Mouse (Mus musculus) kidney, postnatal 0 days (tissue): ENCODE results near the gene Neurog2. TPM values are rescaled to one million over a fixed set of nuclear protein-coding genes. Genes with fewer than 3 reads are reported as not detected.

Source experiments
- ATAC-seq: fragments of 200-750 bp; cut with Nextera tagmentation; replicated peaks from 2 replicates; pipeline ENCODE4 v1.8.0; 2017; ENCODE audit warnings: low read depth, moderate number of reproducible peaks, moderate TSS enrichment, moderate library complexity; ENCODE audit not compliant: low FRiP score
- DNase-seq: peaks from one replicate; pipeline ENCODE4 v3.0.0-alpha.2; 2016; ENCODE audit warnings: low spot score
- H3K27ac ChIP-seq: fragments of 300-500 bp; sonication (generic); 2 replicates; pipeline ENCODE4 v1.5.1; 2014; ENCODE audit warnings: mild to moderate bottlenecking
- H3K27me3 ChIP-seq: fragments of 300-500 bp; sonication (generic); 2 replicates; pipeline ENCODE4 v1.6.1; 2014; ENCODE audit warnings: low read length, mixed read lengths; ENCODE audit not compliant: insufficient read depth
- H3K36me3 ChIP-seq: fragments of 300-500 bp; sonication (generic); 2 replicates; pipeline ENCODE4 v1.6.1; 2014; ENCODE audit warnings: low read length, mixed read lengths; ENCODE audit not compliant: insufficient read depth
- H3K4me1 ChIP-seq: fragments of 300-500 bp; sonication (generic); replicated peaks from 2 replicates; pipeline ENCODE4 v1.6.1; 2014; ENCODE audit warnings: antibody characterized with exemption, low read length, mixed read lengths; ENCODE audit not compliant: insufficient read depth
- H3K4me2 ChIP-seq: fragments of 300-500 bp; sonication (generic); 2 replicates; pipeline ENCODE4 v1.6.1; 2014; ENCODE audit warnings: mild to moderate bottlenecking, low read length, moderate library complexity, mixed read lengths
- H3K4me3 ChIP-seq: fragments of 300-500 bp; sonication (generic); replicated peaks from 2 replicates; pipeline ENCODE4 v1.5.1; 2014; ENCODE audit warnings: low read depth, low read length
- H3K9ac ChIP-seq: fragments of 300-500 bp; sonication (generic); 2 replicates; pipeline ENCODE4 v1.6.1; 2014; ENCODE audit warnings: low read depth, low read length
- H3K9me3 ChIP-seq: fragments of 300-500 bp; sonication (generic); replicated peaks from 2 replicates; pipeline ENCODE4 v1.6.1; 2016; ENCODE audit warnings: low read length, inconsistent platforms, mixed read lengths
- CTCF ChIP-seq: IDR thresholded peaks from 2 replicates; pipeline ENCODE4 v1.5.1; 2016; ENCODE audit warnings: antibody characterized with exemption, low read depth, mild to moderate bottlenecking, moderate library complexity
- WGBS: fragments of 180-500 bp; shearing (Covaris S2); extraction: QIAGEN DNeasy Blood & Tissue Kit; methylation state at CpG from one replicate; pipeline ENCODE4 v1.1.7; 2014; 5-methylcytosine and 5-hydroxymethylcytosine counted together
- polyA plus RNA-seq: library from polyadenylated mRNA; unstranded; fragments of >200 nt; fragmentation: Nextera tagmentation; extraction: Ambion mirVana; gene quantifications from 2 replicates; pipeline ENCODE4 v1.2.1, GENCODE M21; 2015

The Neurog2 gene
- polyA plus RNA-seq, 1 experiment from 2014 or later, result not detected

DNA sequence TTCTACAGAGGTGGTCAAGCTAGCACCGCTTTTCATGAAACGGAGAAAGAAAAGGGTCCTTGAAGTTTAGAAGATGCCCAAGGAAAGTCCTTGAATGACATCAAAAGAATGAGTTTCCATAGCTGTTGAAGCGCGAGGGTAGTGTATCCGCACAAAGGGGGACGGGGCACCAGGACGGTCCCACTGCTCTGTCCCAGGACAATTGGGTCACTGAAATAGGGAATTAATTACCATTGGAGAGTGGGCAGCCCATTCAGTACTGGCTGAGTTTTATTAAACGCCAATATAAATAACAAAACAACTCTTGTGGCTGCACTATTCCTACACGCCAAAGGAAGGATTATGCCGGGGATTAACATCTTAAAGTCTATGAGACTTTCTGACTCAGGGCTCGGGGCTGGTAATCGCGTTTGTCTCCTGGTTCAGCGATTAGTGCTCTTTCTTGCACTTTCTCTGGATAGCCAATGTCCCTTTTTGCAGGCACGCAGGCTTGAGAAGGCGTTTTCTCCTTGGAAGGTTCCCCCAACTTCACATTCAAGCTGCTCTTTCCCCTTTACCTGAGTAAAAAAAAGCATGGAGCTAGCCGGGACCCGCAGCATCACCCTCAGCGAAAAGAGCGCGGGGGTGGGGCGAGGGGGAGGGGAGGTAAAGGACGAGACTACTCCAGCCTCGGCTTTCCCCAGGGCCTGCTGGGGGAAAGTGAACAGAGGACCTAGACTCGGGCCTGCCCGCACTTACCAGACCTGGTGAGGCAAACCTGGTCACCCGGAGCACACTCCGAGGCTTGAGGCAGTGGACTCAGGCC, 5.6 kb upstream of the Neurog2 start:
- H3K9ac ChIP-seq, result no peak overlapping the region
- H3K4me1 ChIP-seq, result 0 out of 2 replicates have a peak, but pooled peaks cover 4% of the 10 kb centered on the region
- H3K4me3 ChIP-seq, result no peak overlapping the region
- H3K9me3 ChIP-seq, result no peaks in the 10 kb centered on the region
- ATAC-seq (no peak), DNase-seq (no peak)
- no peak for TF ChIP-seq CTCF
- H3K27ac ChIP-seq, result no peak overlapping the region
- no peak overlapping the region for H3K4me2 ChIP-seq
- H3K36me3 ChIP-seq, result no peaks in the 10 kb centered on the region
- H3K27me3 ChIP-seq, result peaks cover 70% of the 10 kb centered on the region
- 2% methylated on average over 28 of the region's 28 CpGs for WGBS

DNA sequence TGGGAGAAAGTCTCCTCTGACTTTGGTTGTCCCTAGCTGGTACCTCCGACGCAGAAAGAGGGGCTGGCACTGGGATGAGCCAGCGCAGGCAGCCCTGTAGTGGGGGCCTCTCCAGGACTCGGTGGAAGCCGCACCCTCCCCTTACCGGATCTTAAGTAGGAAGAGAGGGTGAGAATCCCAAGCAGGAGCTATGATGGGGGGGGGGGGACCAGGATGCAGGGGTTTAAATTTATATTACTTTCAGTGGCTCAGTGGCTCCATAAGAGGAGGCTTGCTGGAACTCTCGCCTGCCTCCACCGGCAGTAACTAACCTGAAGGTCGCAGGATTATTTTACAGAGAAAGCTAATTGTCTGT, 5.0 kb upstream of the Neurog2 start:
- DNase-seq (no peak), ATAC-seq (no peak)
- Histone ChIP-seq H3K9me3 (no peaks in the 10 kb centered on the region), H3K4me2 (no peak overlapping the region), H3K27me3 (peaks cover 76% of the 10 kb centered on the region), H3K27ac (no peak overlapping the region), H3K4me3 (no peak overlapping the region), H3K4me1 (peaks cover 9% of the 10 kb centered on the region; the same call in 1 of the 2 replicates), H3K9ac (no peak overlapping the region), H3K36me3 (no peaks in the 10 kb centered on the region)
- TF ChIP-seq CTCF, result no peak
- WGBS, result 1% methylated on average over 9 of the region's 9 CpGs

DNA sequence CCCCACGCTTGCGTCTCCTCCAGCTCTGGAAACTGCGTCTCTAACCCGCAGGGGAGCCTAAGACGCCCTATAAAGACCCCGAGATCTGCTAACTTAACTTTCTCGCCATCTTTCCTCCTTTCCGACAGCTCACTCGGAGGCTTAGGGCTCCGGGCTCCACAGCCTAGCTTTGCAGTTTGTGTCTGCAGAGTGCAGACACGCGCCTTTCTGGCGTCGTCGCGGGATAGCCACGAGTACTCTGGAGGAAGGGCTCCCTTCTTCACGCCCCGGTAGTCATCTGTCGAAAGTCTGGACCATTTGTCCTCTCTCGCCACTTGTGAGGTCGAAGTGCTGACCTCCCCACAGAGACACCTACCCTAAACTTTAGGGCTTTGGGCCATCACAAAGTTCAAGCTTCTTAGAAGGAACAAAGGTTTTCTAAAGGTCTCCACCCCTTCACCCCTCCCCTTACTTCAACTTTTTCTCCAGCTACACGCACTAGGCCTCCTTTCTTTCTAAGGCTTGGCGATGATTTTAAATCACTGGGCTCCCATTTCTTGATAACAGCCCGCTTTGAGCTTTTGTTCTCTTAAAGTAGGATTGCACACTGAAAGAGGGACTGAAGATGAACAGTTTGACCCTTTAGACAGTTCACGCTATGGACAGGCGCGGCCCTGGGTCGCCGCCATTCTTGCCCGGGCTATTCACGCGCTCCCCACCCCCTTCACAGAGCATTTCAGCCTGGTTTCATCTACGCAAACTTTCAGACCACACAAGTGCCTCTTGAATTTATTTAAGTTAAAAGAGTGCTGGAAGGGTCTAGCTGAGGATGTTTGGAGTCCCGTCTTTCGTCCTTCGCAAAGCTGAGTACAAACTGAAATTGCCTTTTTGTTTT, 4.4 kb upstream of the Neurog2 start:
- H3K27me3 ChIP-seq, result peaks cover 82% of the 10 kb centered on the region
- TF ChIP-seq CTCF, result no peak
- H3K4me1 ChIP-seq, result peaks cover 14% of the 10 kb centered on the region; the same call in 1 of the 2 replicates
- no peak for ATAC-seq
- no peak overlapping the region for H3K9ac ChIP-seq
- no peaks in the 10 kb centered on the region for H3K9me3 ChIP-seq
- H3K27ac ChIP-seq, result no peak overlapping the region
- no peak overlapping the region for H3K4me2 ChIP-seq
- H3K4me3 ChIP-seq, result no peak overlapping the region
- H3K36me3 ChIP-seq, result no peaks in the 10 kb centered on the region
- 2% methylated on average over 37 of the region's 37 CpGs for WGBS
- DNase-seq, result no peak

DNA sequence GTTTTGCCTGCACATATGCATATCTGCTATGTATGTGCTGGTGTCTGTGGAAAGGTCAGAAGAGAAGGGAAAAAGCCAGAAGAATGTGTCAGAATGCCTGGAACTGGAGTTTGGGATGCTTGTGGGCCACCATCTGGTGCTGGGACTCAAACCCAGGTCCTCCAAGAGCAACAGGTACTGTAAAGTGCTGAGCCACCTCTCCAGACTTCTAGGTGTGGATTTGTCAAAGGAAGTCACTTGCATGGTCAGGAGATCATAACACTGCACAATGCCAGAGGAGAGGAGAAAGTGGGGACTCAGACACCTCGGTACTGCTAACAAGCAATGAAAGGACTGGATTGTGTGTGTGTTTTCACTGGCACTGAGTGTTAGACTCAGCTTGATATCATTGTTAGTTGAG, 2.7 kb upstream of the Neurog2 start:
- Histone ChIP-seq H3K27me3 (peaks cover 92% of the 10 kb centered on the region), H3K27ac (no peak overlapping the region), H3K4me2 (no peak overlapping the region), H3K9ac (no peak overlapping the region), H3K36me3 (no peaks in the 10 kb centered on the region), H3K4me1 (peaks cover 23% of the 10 kb centered on the region), H3K4me3 (no peak overlapping the region), H3K9me3 (no peaks in the 10 kb centered on the region)
- no peak for DNase-seq
- 3% methylated on average over 1 of the region's 1 CpGs for WGBS
- no peak for TF ChIP-seq CTCF
- no peak for ATAC-seq

DNA sequence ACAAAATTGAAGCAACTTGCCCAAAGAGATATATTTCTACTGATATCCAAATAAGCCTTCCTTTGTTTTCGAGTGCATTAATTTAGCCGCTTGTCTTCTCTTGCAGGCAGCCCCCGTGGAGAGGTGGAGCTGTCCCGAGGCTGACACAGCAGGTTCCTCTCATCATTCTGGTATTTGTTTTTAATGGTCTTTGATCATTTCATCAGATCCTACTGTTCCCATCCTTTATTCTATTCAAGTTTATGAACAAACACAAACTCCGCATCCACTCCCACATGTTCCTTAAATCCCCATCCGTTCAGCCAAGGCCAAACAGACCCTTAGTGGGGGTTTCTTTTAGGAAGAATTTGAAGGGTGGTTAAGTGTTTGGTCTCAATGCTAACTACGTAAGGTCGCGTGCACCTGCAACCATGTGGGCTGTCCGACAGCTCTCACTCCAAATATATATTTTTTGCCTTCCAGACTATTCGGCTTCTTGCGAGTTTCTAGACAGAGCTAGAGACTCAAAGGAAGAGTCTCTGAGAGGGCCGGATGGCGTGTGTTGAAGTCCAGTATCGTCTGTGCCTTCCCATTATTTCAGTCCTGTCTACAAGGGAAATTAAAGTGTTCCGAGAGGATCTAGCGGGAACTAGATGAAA, 2.1 kb upstream of the Neurog2 start:
- ATAC-seq (no peak), DNase-seq (no peak)
- Histone ChIP-seq H3K4me3 (no peak overlapping the region), H3K9ac (no peak overlapping the region), H3K4me2 (no peak overlapping the region), H3K9me3 (no peaks in the 10 kb centered on the region), H3K36me3 (no peaks in the 10 kb centered on the region), H3K4me1 (peaks cover 23% of the 10 kb centered on the region), H3K27me3 (peaks cover 88% of the 10 kb centered on the region), H3K27ac (no peak overlapping the region)
- WGBS, result 3% methylated on average over 17 of the region's 17 CpGs
- TF ChIP-seq CTCF, result no peak

DNA sequence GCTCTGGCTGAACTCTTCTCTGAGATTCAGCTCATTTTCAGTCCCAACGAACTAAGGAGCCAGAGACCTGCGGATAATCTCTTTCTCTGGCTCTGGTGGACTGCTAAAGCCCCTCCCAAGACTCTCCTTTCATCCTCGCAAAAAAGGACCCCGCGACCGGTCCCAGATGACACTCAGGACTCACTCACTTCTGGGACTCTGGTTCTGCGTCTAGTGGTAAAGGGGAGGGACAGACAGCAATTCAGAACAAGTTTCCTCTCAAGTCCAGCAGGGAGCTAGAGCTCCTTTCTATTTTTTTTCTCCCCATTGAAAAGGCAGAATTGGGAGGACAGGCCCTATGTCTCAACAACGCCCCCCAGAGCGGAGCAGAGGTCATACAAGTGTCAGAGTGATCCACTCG, 1.4 kb upstream of the Neurog2 start:
- H3K27ac ChIP-seq, result no peak overlapping the region
- no peak for TF ChIP-seq CTCF
- ATAC-seq (no peak), DNase-seq (no peak)
- no peak overlapping the region for H3K9ac ChIP-seq
- H3K4me3 ChIP-seq, result no peak overlapping the region
- H3K36me3 ChIP-seq, result no peaks in the 10 kb centered on the region
- H3K4me2 ChIP-seq, result no peak overlapping the region
- H3K9me3 ChIP-seq, result no peaks in the 10 kb centered on the region
- H3K27me3 ChIP-seq, result peaks cover 85% of the 10 kb centered on the region
- H3K4me1 ChIP-seq, result peaks cover 23% of the 10 kb centered on the region
- under 1% methylated on average over 10 of the region's 10 CpGs for WGBS
